Mouse (Mus musculus) lung, embryonic 16.5 days (tissue): Measurements from ENCODE around the gene Ttc28. TPM values are rescaled to one million over a fixed set of nuclear protein-coding genes. Genes with fewer than 3 reads are reported as not detected.

Experiments
- ATAC-seq: fragments of 200-750 bp; cut with Nextera tagmentation; 2 replicates; pipeline ENCODE4 v1.8.0; 2017; ENCODE audit warnings: low read depth, mild to moderate bottlenecking, moderate library complexity
- H3K27ac ChIP-seq: fragments of 300-500 bp; sonication (generic); 2 replicates; pipeline ENCODE4 v1.5.1; 2014; ENCODE audit warnings: mild to moderate bottlenecking, control low read depth, low read length
- H3K27me3 ChIP-seq: fragments of 300-500 bp; sonication (generic); 2 replicates; pipeline ENCODE4 v1.6.1; 2014; ENCODE audit warnings: low read depth, low read length, mixed read lengths; ENCODE audit not compliant: control insufficient read depth, insufficient read depth
- H3K36me3 ChIP-seq: fragments of 300-500 bp; sonication (generic); 2 replicates; pipeline ENCODE4 v1.6.1; 2014; ENCODE audit warnings: low read length; ENCODE audit not compliant: control insufficient read depth, insufficient read depth
- H3K4me1 ChIP-seq: fragments of 300-500 bp; sonication (generic); replicated peaks from 2 replicates; pipeline ENCODE4 v1.6.1; 2014; ENCODE audit warnings: low read length, mixed read lengths; ENCODE audit not compliant: control insufficient read depth, insufficient read depth
- H3K4me2 ChIP-seq: fragments of 300-500 bp; sonication (generic); 2 replicates; pipeline ENCODE4 v1.6.1; 2014; ENCODE audit warnings: low read depth, low read length, control low read depth
- H3K4me3 ChIP-seq: fragments of 300-500 bp; sonication (generic); 2 replicates; pipeline ENCODE4 v1.5.1; 2014; ENCODE audit warnings: mild to moderate bottlenecking, low read length, control low read depth
- H3K9ac ChIP-seq: fragments of 300-500 bp; sonication (generic); 2 replicates; pipeline ENCODE4 v1.6.1; 2014; ENCODE audit warnings: low read length, control low read depth
- H3K9me3 ChIP-seq: fragments of 300-500 bp; sonication (generic); 2 replicates; pipeline ENCODE4 v1.6.1; 2016; ENCODE audit warnings: low read length; ENCODE audit not compliant: control insufficient read depth
- WGBS: fragments of 180-500 bp; shearing (Covaris S2); extraction: QIAGEN DNeasy Blood & Tissue Kit; methylation state at CpG from one replicate; pipeline ENCODE4 v1.1.7; 2014; 5-methylcytosine and 5-hydroxymethylcytosine counted together
- polyA plus RNA-seq: library from polyadenylated mRNA; unstranded; fragments of >200 nt; fragmentation: Nextera tagmentation; extraction: Ambion mirVana; gene quantifications from 2 replicates; pipeline ENCODE4 v1.2.1, GENCODE M21; 2015

Ttc28 gene
- polyA plus RNA-seq, 1 experiment from 2014 or later, result 8.4 TPM

DNA sequence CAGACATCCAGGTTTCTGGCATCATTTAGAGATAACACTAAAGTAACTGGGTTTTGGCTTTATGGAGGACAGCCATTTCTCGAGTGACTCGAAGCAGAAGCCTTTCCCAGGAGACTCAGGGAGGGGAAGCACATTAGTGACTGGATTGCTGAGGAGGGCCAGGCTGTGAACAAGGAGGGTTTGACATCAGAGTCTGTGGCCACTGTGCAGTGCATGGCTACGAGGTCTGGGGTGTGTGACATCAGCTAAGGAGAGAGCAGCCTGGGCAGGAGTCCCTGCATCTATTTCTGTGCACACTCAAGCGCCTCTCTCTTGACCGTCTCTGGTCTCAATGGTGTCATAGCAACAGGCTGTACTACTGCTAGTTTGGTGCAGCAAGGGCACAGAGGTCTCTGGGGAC lies 383.8 kb downstream of the Ttc28 start:
- Histone ChIP-seq H3K27me3 (no peaks in the 10 kb centered on the region), H3K36me3 (no peaks in the 10 kb centered on the region), H3K4me2 (peak overlapping the region; percentile 8; the same call in 1 of the 2 replicates), H3K4me1 (peaks cover 25% of the 10 kb centered on the region), H3K9me3 (peaks cover 7% of the 10 kb centered on the region), H3K9ac (peak overlapping the region; percentile 32; the same call in 1 of the 2 replicates), H3K4me3 (no peak overlapping the region), H3K27ac (peak overlapping the region; percentile 92)
- 10% methylated on average over 5 of the region's 5 CpGs for WGBS
- ATAC-seq, result peak; percentile 16; the same call in 1 of the 2 replicates

- H3K4me1 ChIP-seq, result peaks cover 26% of the 10 kb centered on the region
- H3K27ac ChIP-seq, result no peak overlapping the region
Observed at GRCm38 (mm10) chr5:111264488-111264887, 384.9 kb downstream of the Ttc28 start.

GRCm38 (mm10) chr5:111266658-111267057 lies 387.1 kb downstream of the Ttc28 start:
- Histone ChIP-seq H3K4me1 (peaks cover 25% of the 10 kb centered on the region), H3K27me3 (no peaks in the 10 kb centered on the region), H3K9ac (no peak overlapping the region), H3K36me3 (no peaks in the 10 kb centered on the region), H3K9me3 (peaks cover 7% of the 10 kb centered on the region), H3K27ac (peak overlapping the region; percentile 89), H3K4me2 (no peak overlapping the region), H3K4me3 (no peak overlapping the region)
- ATAC-seq, result no peak
- WGBS, result 83% methylated on average over 5 of the region's 5 CpGs

More at GRCm38 (mm10) chr5:111264488-111264887, 384.9 kb downstream of the Ttc28 start:
- Histone ChIP-seq H3K27me3 (no peaks in the 10 kb centered on the region), H3K4me3 (no peak overlapping the region), H3K9ac (no peak overlapping the region), H3K36me3 (no peaks in the 10 kb centered on the region), H3K9me3 (peaks cover 7% of the 10 kb centered on the region), H3K4me2 (no peak overlapping the region)
- no peak for ATAC-seq
- 58% methylated on average over 7 of the region's 7 CpGs for WGBS

DNA sequence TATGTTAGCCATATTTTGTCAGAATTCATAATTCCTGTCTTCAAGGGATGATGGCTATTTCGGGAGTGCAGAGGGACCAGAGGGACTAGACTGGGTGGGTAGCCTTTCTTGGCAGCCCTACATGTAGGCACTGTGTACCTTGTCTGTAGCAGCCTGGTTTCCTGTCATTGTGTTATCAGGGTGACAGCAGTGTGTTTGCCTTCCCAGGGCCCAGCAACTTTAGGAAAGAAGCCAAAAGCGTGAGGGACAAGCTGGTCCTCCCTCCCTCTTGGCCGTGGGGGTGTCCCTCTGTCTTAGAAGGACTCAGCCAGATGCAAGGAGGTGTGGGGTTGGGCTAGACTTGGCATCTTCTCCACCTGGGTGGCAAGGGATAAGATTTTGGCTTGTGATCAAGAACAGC lies 387.5 kb downstream of the Ttc28 start:
- Histone ChIP-seq H3K4me2 (no peak overlapping the region), H3K27ac (peak overlapping the region; percentile 89), H3K4me1 (peaks cover 20% of the 10 kb centered on the region), H3K9me3 (peaks cover 7% of the 10 kb centered on the region), H3K27me3 (no peaks in the 10 kb centered on the region), H3K9ac (no peak overlapping the region), H3K36me3 (no peaks in the 10 kb centered on the region), H3K4me3 (no peak overlapping the region)
- ATAC-seq, result peak; percentile 54
- whole genome bisulfite sequencing, result 45% methylated on average over 3 of the region's 3 CpGs

GRCm38 (mm10) chr5:111268852-111269251 lies 389.2 kb downstream of the Ttc28 start:
- no peak overlapping the region for H3K9ac ChIP-seq
- no peak overlapping the region for H3K27ac ChIP-seq
- peaks cover 3% of the 10 kb centered on the region; the same call in 1 of the 2 replicates for H3K4me1 ChIP-seq
- 34% methylated on average over 2 of the region's 2 CpGs for WGBS
- ATAC-seq, result no peak
- H3K36me3 ChIP-seq, result no peaks in the 10 kb centered on the region
- no peak overlapping the region for H3K4me3 ChIP-seq
- peaks cover 7% of the 10 kb centered on the region for H3K9me3 ChIP-seq
- H3K27me3 ChIP-seq, result no peaks in the 10 kb centered on the region
- no peak overlapping the region for H3K4me2 ChIP-seq

GRCm38 (mm10) chr5:111269613-111270205 lies 390.1 kb downstream of the Ttc28 start:
- Histone ChIP-seq H3K4me2 (no peak overlapping the region), H3K4me1 (0 out of 2 replicates have a peak, but pooled peaks cover 2% of the 10 kb centered on the region), H3K27me3 (no peaks in the 10 kb centered on the region), H3K27ac (no peak overlapping the region), H3K4me3 (no peak overlapping the region), H3K36me3 (no peaks in the 10 kb centered on the region), H3K9me3 (peaks cover 7% of the 10 kb centered on the region), H3K9ac (no peak overlapping the region)
- peak; percentile 37 for ATAC-seq
- WGBS, result 68% methylated on average over 6 of the region's 6 CpGs

- H3K4me3 ChIP-seq, result no peak overlapping the region
- peaks cover 7% of the 10 kb centered on the region for H3K9me3 ChIP-seq
- H3K4me1 ChIP-seq, result 0 out of 2 replicates have a peak, but pooled peaks cover 2% of the 10 kb centered on the region
- no peak for ATAC-seq
- 64% methylated on average over 15 of the region's 15 CpGs for WGBS
- H3K4me2 ChIP-seq, result no peak overlapping the region
- H3K27me3 ChIP-seq, result no peaks in the 10 kb centered on the region
- no peaks in the 10 kb centered on the region for H3K36me3 ChIP-seq
- H3K9ac ChIP-seq, result no peak overlapping the region
- no peak overlapping the region for H3K27ac ChIP-seq
Observed at GRCm38 (mm10) chr5:111270246-111271002, 390.8 kb downstream of the Ttc28 start.

GRCm38 (mm10) chr5:111273589-111273988 lies 394.0 kb downstream of the Ttc28 start:
- no peak overlapping the region for H3K27ac ChIP-seq
- no peaks in the 10 kb centered on the region for H3K27me3 ChIP-seq
- H3K9me3 ChIP-seq, result no peaks in the 10 kb centered on the region
- 0 out of 2 replicates have a peak, but pooled peaks cover 2% of the 10 kb centered on the region for H3K4me1 ChIP-seq
- no peak overlapping the region for H3K4me3 ChIP-seq
- no peak overlapping the region for H3K4me2 ChIP-seq
- H3K36me3 ChIP-seq, result 0 out of 2 replicates have a peak, but pooled peaks cover 3% of the 10 kb centered on the region
- 25% methylated on average over 10 of the region's 10 CpGs for WGBS
- no peak overlapping the region for H3K9ac ChIP-seq
- peak; percentile 80 for ATAC-seq

GRCm38 (mm10) chr5:111274948-111275347 lies 395.3 kb downstream of the Ttc28 start:
- H3K27me3 ChIP-seq, result no peaks in the 10 kb centered on the region
- H3K9me3 ChIP-seq, result no peaks in the 10 kb centered on the region
- no peak overlapping the region for H3K27ac ChIP-seq
- no peak overlapping the region for H3K4me3 ChIP-seq
- 66% methylated on average over 5 of the region's 5 CpGs for WGBS
- peaks cover 4% of the 10 kb centered on the region; the same call in 1 of the 2 replicates for H3K36me3 ChIP-seq
- H3K9ac ChIP-seq, result no peak overlapping the region
- no peak for ATAC-seq
- H3K4me2 ChIP-seq, result no peak overlapping the region
- no peaks in the 10 kb centered on the region for H3K4me1 ChIP-seq
